Mouse (Mus musculus) thymus, adult 18-20 months (tissue): ENCODE data around the gene Gm26992.
"Not testable (repeated sequence)": the region's sequence is repeated elsewhere in the genome, so short reads cannot be mapped to it uniquely, and the experiment has no call there.

ENCODE experiments used
- DNase-seq, 2 experiments: peaks; one replicate each; pipeline ENCODE4 v3.0.0; 2022; ENCODE audit warnings: mixed read lengths in 2 of 2

Gm26992 gene

DNA sequence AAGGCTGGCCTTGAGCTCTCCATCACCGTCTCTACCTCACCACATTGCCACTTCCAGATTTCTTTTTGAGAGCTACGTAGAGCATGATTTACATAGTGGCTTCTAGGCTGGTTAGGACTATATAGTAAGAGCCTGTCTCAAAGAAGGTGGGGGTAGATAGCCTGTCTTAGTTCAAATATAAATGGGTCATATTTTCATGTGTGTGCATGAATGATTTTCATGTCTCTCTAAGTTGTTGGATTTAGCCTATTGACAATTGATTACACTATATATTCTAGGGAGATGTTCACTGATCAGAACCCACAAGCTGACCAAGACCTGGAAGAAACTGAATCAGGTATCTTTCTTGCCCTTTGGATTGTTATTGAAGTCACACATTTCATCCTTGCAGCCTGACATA is at the start of gene Gm26992:
Gene Gm26992 (plus strand): TSS at position 301 of the 400 bp plus-strand sequence.
- no peak for DNase-seq

DNA sequence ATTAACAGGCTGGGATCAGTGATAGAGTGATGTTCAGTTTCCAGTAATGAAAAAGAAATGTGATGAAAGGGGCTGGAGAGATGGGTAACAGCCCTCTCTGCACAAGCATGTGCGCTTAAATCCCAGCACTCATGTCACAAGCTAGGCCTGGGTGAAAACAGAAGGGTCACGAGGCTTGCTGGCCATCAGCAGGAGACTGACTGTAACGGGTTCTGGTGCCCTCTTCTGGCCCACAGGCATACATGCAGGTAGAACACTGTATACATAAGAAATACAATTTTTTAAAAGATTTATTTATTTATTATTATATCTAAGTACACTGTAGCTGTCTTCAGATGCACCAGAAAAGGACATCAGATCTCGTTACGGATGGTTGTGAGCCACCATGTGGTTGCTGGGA is 47.6 kb upstream of the Gm26992 start:
- no peak for DNase-seq

DNA sequence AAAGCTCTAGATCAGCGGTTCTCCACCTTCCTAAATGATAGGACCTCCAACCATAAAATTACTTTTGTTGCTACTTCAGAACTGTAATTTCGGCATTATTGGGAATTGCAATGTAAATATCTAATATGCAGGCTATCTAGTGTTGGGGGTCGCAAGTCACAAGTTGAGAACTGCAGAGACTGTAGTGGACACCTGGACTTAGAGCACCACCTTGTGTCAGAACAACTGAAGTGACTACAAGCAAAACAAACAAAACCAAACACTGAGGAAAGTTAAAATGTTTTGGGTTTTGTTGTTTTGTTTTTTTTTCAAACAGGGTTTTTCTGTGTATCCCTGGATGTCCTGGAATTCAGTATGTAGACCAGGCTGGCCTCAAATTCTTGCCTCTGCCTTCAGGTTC is 37.3 kb upstream of the Gm26992 start:
- no peak for DNase-seq

DNA sequence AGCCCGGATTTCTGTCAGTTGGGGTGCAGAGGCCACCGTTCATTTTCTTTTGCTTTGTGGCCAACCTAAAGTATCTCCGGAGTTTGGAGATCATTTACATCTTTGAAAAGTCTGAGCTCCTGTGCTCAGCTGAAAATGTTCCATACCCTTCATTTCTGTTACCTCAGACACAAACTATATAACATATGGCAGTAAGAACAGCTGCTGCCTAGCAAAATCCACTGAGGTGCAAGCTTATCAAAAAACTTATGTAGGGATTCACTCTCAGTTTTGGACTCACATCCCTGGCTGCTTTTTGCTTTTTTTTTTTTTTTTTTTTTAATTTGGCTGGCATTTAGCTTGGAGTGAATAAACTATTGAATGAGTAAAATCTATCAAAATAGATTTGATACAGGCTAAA is 33.7 kb upstream of the Gm26992 start:
- no peak for DNase-seq

DNA sequence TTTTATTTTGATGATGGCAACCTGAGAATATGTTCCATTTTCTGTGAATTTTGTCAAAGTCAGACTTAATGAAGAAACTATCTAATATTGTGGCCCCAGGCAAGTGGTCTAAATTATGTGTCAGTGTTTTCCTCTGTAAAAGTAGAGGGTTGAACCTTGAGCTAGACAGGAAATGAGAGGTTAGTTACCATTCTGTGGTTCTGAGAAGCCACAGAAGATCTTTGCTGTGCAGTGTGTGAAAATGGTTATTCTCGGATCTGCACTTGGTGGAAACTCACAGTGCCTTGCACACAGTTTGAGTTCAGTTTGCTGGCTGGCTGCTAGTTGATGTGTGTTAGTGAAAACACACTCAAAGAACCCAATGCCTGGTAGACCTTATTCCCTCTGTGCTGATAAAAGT is 28.0 kb upstream of the Gm26992 start:
- no peak for DNase-seq

DNA sequence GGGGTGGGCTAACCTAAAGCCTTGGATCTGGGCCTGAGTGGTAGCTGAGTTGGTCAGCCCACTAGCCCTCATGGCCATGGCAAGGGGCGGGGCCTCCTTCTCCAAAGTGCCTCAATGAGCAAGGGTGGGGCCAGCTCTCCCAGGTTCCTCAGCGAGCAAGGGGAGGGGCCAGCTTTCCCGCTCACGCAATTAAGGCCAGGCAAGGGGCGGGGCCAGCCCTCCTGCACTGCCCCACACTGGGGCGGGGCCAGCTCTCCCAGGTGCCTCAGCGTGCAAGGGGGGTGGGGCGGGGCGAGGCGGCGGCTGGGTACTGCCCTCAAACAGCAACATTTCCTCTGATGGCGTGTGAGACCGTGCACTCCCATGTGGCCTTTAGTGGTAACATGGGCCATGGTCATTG is 16.8 kb upstream of the Gm26992 start:
- DNase-seq: no peak

DNA sequence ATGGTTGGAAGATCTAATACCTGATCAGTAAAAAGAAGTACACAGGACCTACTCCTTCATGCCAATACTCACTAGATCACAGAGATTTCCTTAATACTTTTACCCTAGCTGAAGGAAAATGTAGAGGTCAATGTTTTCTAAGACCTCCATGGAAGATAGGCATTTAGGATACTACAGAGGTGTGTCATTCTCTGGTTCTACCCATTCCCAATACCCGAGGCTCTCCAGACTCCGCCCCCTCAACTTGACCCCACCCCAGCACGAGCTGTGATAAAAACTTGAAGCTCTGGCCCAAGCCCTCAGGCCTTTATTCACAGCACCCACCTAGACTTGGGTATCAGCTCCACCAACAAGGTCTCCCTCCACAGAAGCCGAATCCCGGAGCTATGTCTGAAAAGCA is 7.6 kb upstream of the Gm26992 start, which contains the start of gene Tsx:
Gene Tsx (plus strand): TSS at position 301 of the 400 bp plus-strand sequence.
- no peak for DNase-seq

DNA sequence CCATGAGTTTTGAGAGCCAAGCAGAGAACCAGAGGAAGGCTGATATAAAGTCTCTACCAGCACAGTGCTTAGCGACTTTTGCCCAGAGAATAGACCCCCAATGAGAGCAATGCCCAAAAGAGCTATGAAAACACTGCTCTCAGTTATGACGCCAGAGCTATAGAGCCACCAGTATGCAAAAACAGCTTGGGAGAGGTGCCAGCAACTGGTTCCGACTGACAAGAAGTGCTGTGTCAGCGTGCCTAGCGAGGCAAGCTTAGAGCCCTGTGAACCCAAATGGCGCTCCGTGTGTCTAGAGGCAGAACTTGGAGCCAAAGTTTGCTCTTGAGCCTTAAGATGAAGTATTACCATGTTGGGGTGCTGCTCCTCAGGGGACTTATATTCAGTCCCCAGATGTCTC is 5.9 kb downstream of the Gm26992 start:
- no peak for DNase-seq

DNA sequence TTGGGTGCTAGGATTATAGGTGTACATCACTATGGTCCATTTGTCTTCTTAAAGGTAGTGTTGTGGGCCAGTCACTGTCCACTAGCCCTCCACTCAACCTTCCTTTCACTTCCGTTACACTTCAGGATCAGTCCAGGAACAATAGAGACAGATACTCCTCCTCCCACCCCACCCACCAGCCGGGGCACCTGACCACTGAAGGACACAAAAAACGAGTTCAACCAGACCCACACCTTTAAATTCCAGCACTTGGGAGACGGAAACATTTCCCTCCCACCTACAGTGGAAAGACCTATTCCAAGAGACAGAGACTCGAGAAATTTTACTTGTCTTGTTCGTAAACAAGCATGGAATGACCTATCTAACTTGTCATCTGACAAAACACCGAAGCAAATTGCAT is 10.5 kb downstream of the Gm26992 start:
- DNase-seq: no peak

DNA sequence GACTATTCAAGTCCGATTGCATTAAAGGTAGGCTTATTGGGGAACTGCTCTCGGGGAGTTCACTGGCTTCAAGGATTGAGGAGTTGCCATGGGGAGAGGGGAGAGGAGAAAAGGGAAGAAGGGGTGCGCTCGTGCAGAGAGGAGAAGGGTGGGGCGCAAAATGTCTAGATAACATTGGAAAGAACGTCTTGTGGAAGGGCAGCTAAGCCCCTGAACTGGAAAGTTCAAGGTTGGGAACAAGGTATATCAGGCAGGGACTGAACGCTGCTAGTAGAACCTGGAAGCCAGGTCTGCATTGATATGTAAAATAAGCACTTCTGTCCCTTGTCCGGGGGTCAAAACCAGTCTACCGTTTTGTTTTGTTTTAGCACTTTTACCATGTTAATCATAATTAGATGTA is 16.2 kb downstream of the Gm26992 start:
- DNase-seq: no peak

DNA sequence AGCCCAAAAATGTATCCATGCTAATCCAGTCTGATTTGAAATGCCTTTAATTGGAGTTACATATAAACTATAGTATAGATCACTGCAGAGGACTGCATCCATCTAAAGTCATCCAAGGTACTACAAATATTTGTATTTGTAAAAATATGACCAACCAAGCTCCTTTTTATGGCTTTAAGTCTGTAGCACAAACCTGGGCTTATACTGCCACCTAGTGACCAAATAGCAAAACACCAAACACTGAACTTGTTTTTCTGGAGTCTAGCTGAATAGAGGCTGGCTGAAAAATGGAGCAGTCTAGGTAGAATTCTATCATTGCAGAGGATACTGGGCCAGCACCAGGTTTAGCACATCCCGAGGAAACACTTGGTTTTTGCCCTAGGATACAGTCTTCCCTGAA is 19.0 kb downstream of the Gm26992 start:
- no peak for DNase-seq

DNA sequence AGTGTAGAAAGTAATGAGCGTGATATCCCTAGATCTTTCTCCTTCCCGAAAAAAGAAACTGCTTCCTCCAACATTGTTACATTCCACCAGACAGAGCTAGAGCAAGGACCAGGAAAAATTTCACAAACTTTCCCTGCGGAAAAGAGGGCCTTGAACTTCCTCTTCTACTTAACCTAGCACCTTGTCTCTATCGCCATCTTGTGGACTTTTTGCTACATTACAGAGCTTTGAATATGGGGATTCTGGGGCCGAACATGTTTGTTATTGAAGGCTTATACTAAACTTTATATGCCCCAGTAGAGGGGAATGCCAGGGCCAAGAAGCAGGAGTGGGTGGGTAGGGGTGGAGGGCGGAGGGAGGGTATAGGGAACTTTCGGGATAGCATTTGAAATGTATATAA is 21.9 kb downstream of the Gm26992 start:
- DNase-seq: no peak

DNA sequence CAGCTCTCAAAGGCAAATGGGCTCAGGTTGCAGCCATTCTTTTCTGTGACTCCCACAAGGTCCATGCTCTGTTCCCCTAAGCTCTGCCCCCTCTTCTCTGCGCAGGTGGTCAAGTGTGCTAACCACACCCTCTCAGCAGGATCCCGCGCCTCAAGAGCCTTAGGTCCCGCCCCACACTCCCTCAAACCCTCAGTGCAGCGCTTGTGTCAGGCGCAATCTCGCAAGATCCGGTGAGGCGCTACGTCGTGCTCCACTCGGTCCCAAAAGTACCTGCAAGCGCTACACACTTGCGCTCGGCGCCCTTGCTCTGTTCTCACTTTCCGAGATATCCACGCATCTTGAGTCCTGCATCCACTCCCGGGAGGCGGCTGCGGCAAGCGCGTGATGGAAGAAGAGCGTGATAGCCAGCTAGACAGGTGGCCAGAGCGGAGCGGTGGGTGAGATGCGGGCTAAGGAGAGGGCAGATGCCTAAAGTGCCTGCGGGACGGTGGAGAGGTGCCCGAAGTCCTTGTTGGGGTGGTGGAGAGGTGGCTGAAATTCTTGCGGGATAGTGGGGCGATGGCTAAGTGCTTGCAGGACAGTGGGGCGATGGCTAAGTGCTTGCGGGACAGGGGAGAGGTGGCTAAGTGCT is 25.8 kb downstream of the Gm26992 start:
- DNase-seq: peak; percentile 1 to 52

DNA sequence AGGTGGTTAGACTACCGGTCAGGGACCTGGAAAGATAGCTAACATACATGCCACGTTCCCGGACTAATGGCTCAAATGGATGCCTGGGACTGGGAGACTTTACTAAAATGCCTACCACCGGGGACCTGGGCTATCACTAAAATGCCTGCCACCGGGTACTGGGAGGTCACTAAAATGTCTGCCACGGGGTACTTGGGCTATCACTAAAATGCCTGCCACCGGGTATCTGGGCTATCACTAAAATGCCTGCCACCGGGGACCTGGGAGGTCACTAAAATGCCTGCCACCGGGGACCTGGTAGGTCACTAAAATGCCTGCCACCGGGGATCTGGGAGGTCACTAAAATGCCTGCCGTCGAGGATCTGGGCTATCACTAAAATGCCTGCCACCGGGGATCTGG is 26.6 kb downstream of the Gm26992 start:
- DNase-seq: not testable (repeated sequence)

DNA sequence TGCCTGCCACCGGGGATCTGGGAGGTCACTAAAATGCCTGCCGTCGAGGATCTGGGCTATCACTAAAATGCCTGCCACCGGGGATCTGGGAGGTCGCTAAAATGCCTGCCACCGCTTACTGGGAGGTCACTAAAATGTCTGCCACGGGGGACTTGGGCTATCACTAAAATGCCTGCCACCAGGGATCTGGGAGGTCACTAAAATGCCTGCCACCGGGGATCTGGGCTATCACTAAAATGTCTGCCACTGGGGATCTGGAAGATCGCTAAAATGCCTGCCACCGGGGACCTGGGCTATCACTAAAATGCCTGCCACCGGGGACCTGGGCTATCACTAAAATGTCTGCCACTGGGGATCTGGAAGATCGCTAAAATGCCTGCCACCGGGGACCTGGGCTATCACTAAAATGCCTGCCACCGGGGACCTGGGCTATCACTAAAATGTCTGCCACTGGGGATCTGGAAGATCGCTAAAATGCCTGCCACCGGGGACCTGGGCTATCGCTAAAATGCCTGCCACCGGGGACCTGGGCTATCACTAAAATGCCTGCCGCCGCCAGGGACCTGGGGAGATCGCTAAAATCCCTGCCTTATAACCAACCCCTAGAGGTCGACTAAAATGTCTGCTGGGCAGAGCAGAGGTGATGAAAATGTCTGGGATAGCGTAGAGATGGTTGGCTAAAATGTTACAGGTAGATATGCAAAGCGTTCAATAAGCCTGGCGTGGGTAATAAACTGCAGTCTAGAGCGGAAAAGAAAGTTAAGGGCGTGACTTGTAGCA is 27.3 kb downstream of the Gm26992 start:
- DNase-seq: not testable (repeated sequence)

DNA sequence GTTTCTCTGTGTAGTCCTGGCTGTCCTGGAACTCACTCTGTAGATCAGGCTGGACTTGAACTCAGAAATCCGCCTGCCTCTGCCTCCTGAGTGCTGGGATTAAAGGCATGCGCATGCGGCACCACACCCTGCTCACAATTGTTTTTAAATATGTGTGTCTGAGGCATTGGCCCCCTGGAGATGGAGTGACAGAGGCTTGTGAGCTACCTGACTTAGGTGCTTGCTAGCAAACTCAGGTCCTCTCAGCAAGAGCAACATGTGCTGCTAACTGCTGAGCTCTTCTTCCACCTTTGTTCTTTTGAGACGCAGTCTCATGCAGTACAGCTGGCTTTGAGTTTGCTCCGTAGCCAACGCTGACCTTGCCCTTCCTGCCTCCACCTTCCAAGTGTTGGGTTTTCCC is 31.0 kb downstream of the Gm26992 start:
- DNase-seq: no peak

DNA sequence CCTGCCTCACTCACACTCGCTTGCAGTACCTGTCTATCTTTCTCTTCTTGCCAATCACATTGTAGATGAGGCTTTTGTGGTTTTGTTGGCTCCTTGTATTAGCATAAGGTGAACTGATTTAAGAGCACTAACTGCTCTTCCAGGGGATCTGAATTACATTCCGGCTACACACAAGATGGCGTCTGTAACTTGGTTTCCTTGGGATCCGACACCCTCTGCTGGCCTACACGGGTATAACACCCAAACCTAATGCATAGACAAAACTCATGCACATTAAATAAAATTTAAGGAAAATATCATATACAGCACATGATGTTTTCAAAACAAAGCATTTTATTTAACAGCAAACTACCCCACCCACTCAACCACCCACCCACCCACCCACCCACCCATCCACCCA is 38.2 kb downstream of the Gm26992 start:
- no peak for DNase-seq

DNA sequence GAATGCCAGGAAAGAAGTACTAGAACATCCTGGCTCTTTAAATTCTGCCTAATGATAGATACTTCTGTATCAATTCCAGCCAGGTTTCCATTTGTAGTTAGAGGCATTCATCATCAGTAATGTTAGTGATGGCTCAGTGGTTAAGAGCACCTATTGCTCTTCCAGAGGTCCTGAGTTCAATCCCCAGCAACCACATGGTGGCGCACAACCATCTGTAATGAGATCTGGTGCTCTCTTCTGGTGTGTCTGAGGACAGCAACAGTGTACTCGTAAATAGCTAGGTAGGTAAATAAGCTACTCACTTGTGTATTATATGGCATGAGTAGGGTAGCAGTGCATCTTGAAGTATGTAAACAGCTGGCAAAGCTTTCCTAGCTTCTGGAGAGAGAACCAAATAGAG is 47.2 kb downstream of the Gm26992 start:
- no peak for DNase-seq

DNA sequence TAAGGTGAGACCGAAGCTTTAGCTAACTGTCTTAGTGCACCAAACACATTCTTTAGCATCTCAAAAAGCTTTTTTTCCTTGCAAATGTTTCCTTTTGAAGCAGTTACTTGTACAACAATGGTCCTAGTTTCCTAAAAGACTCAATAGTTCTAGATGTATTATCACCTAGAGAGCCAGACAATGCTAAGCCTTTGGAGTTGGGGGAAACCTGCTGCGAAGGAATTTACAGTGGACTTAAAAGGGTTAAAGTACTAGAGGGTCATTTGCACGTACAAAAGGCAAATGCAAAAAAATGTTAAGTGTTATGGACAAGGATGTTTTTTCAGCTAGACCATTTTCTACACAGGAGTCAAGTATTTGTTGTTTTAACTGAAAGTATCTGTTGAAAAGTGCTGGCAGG is 50.5 kb downstream of the Gm26992 start:
- DNase-seq: no peak

DNA sequence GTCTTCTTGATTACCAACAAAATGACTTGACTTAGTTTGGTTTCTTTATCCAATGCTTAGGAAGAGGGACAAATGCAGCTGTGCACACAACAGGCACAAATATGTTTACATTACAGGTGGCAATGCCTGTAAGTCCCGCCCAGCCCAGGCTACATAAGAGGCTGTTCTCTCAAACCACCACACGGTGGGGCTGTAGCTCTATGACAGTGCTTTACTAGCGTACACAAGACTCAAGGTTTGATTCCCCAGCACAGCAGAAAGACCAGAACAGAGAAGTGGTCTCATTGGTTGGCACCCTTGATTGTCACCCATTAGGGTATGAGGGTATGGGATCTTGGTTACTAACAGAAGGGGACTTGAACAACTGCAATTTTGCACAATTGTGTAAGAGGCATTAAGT is 55.7 kb downstream of the Gm26992 start:
- DNase-seq: peak; percentile 29 to 65

DNA sequence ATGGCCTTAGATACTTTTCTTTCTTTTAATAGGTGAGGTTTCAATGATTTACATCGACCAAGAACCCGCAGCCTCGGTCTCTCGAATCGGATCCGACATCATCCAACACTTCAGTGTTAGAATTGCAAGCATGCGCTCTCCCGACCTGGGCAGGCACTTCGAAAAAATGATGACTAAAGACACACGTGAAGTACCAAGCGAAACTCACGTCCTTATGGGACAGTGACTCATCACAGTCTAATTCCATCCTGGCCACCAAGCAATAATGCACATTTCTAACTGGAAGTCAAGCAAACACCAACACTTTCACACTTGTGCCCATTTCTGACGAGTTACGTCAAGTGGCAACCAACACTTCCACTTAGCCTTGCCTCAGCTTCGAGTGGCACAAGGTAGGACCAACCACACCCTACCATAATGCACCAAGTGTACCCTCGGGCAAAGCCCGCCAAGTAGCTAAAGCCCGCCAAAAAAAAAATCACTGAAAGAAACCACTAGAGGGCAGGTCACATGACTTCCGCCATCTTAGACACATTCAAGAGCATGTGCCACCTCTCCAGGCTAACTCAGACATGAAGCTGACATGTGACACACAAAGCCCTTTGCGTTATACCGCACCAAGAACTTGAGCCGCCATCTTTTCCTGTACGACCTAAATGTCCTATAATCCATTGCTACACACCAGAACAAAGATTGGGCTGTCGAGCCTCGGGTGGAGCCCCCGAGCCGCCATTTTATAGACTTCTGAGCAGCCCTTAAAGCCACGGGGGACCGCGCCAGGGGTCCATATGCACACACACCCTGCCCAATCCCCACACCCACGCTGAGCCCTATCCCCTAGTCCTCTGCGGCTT is 59.7 kb downstream of the Gm26992 start:
- peak in 1 of 2 experiments; percentile 68 for DNase-seq

DNA sequence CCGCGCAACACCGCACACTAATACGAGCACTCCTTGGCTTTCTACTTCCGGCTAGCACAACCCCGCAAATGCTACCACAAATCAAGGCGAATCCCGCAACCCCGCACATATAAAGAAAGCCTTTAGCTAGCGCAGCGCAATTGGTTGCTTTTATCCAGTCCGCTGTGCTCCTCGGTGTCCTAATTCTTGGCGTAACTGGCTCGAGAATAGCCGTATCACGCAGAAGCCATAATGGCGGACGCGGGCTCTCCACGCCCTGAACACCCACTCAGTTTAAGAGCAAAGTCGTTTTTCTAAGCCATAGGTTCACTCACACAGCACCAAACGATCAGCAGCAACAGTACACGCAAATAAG is 60.3 kb downstream of the Gm26992 start:
- DNase-seq: no peak

DNA sequence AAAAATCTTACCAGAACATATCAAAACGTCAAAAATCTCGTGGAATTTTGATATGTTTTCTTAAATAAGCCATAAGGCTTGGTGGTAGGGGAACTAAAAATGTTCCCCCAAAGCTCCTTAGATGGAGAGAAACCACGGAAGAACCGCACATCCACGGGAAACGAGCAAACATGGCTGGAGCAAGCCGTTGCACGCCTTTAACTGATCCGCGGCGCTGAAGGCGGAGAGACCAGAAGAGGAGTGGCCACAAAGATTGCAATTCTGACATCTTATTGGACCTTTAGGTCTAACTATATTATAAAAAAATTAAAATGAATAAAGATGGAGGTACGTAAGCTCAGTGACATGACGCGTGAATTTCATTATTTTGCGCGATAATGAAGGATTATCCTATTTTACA is 61.2 kb downstream of the Gm26992 start:
- DNase-seq: peak in 1 of 2 experiments; percentile 46

DNA sequence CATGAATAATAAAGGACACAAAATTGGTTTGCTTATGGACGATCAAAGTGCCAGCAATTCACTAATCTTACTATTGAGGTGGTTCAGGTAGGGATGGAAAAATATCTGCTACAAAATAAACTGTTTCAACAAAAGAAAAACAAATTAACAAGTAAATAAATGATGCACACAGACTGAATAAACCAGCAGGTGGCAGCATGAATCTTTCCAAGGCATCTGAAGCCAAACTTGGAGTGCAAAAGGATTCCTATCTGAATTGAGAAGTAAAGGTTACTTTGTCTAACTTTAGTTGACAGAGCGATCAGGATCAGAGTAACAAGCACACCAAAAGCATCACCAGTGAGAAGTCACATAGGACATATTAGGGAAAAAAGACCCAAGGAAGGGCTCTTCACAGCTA is 62.2 kb downstream of the Gm26992 start:
- peak in 1 of 2 experiments; percentile 24 for DNase-seq
